ENCODE assay signal across 25 mouse cellular contexts in the genomic region with DNA sequence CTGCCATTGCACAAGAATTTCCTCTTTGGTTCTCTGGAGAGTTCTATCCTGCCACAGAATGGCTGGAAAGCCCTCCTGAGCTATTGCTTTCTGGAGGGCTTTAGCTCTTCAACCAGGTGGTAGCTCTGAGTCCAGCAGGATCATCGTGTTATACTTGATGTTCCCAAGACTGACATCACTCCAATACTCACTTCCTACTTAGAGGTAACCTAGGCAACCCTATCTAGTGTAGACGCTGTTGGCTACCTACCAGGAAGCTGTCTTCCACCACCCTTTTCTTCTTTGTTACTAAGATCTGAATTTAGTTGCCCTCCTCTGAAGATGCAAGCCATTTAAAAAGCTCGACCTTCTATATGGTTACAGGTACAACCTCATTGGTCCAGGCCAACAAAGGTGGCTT.
"Had no signal": no experiment of that assay in that cellular context is flagged by ENCODE, and none has a peak within 500 bp of the region (broad histone marks: within the 10 kb centered on the region; RNA-seq: fewer than 3 reads in every experiment).

No protein-coding gene starts in this region.

- H3K36me3 ChIP-seq: kidney, embryonic 15.5 days; limb, embryonic 12.5 days; limb, embryonic 15.5 days; midbrain, embryonic 10.5 days; midbrain, embryonic 13.5 days had no signal

- H3K4me1 ChIP-seq: kidney, embryonic 15.5 days; limb, embryonic 12.5 days; limb, embryonic 15.5 days; megakaryocyte, embryonic 14.5 days had no signal

- H3K27ac ChIP-seq: kidney, embryonic 15.5 days; left cerebral cortex, adult 2 months; limb, embryonic 12.5 days; limb, embryonic 15.5 days; liver, embryonic 14.5 days; macrophage; midbrain, embryonic 10.5 days; midbrain, embryonic 13.5 days had no signal

- ATAC-seq: liver, postnatal 0 days; lung, postnatal 0 days; midbrain, embryonic 13.5 days; midbrain, embryonic 16.5 days had no signal

- DNase-seq: kidney, adult 11 months; kidney, adult 8-10 months; kidney, postnatal 10 days; kidney, postnatal 36 days; layer of hippocampus, postnatal 36 days; left cerebral cortex, postnatal 4 days; liver, postnatal 0 days; lung, embryonic 14.5 days; right cerebral cortex, adult 18-20 months; right cerebral cortex, postnatal 14 days; right cerebral cortex, postnatal 4 days; thymus, adult 2 months; thymus, postnatal 25 days had no signal

- H3K4me3 ChIP-seq: kidney, embryonic 15.5 days; left cerebral cortex, adult 2 months; limb, embryonic 12.5 days; limb, embryonic 15.5 days; megakaryocyte, embryonic 14.5 days; midbrain, embryonic 10.5 days; midbrain, embryonic 13.5 days; myocyte had no signal

- H3K27me3 ChIP-seq: kidney, embryonic 15.5 days; limb, embryonic 12.5 days; limb, embryonic 15.5 days; megakaryocyte, embryonic 14.5 days; midbrain, embryonic 13.5 days had no signal
